Mouse (Mus musculus) heart, embryonic 11.5 days (tissue): ENCODE data around the gene Marveld1. TPM values are rescaled to one million over a fixed set of nuclear protein-coding genes. Genes with fewer than 3 reads are reported as not detected.

Source experiments
- ATAC-seq: fragments of 200-750 bp; cut with Nextera tagmentation; replicated peaks from 2 replicates; pipeline ENCODE4 v1.8.0; 2017; ENCODE audit warnings: moderate library complexity; ENCODE audit not compliant: insufficient number of reproducible peaks, low FRiP score, low TSS enrichment
- H3K27ac ChIP-seq: fragments of 300-500 bp; sonication (generic); 2 replicates; pipeline ENCODE4 v1.5.1; 2014; ENCODE audit warnings: mild to moderate bottlenecking, low read depth, low read length
- H3K27me3 ChIP-seq: fragments of 300-500 bp; sonication (generic); 2 replicates; pipeline ENCODE4 v1.6.1; 2014; ENCODE audit warnings: mild to moderate bottlenecking, low read length, mixed read lengths; ENCODE audit not compliant: control insufficient read depth, insufficient read depth
- H3K36me3 ChIP-seq: fragments of 300-500 bp; sonication (generic); 2 replicates; pipeline ENCODE4 v1.6.1; 2014; ENCODE audit warnings: mild to moderate bottlenecking, low read length, moderate library complexity, mixed read lengths; ENCODE audit not compliant: control insufficient read depth, insufficient read depth
- H3K4me1 ChIP-seq: fragments of 300-500 bp; sonication (generic); 2 replicates; pipeline ENCODE4 v1.6.1; 2014; ENCODE audit warnings: low read length; ENCODE audit not compliant: control insufficient read depth, insufficient read depth
- H3K4me2 ChIP-seq: fragments of 300-500 bp; sonication (generic); 2 replicates; pipeline ENCODE4 v1.6.1; 2014; ENCODE audit warnings: mild to moderate bottlenecking, moderate library complexity
- H3K4me3 ChIP-seq: fragments of 300-500 bp; sonication (generic); 2 replicates; pipeline ENCODE4 v1.5.1; 2014; ENCODE audit warnings: low read depth, low read length
- H3K9ac ChIP-seq: fragments of 300-500 bp; sonication (generic); 2 replicates; pipeline ENCODE4 v1.6.1; 2014; ENCODE audit warnings: mild to moderate bottlenecking, low read depth, low read length, moderate library complexity
- H3K9me3 ChIP-seq: fragments of 300-500 bp; sonication (generic); replicated peaks from 2 replicates; pipeline ENCODE4 v1.6.1; 2016; ENCODE audit warnings: low read length; ENCODE audit not compliant: control insufficient read depth
- WGBS: fragments of 180-500 bp; shearing (Covaris S2); extraction: QIAGEN DNeasy Blood & Tissue Kit; methylation state at CpG from one replicate; pipeline ENCODE4 v1.1.7; 2014; ENCODE audit not compliant: insufficient replicate concordance; 5-methylcytosine and 5-hydroxymethylcytosine counted together
- polyA plus RNA-seq: library from polyadenylated mRNA; unstranded; fragments of >200 nt; fragmentation: Nextera tagmentation; extraction: Ambion mirVana; gene quantifications from 2 replicates; pipeline ENCODE4 v1.2.1, GENCODE M21; 2014

Gene Marveld1
- polyA plus RNA-seq, 1 experiment from 2014 or later, result 14.4 TPM

- peaks cover 14% of the 10 kb centered on the region; the same call in 1 of the 2 replicates for H3K4me1 ChIP-seq
- H3K9ac ChIP-seq, result peak overlapping the region; percentile 95
- peak overlapping the region; percentile 47; the same call in 1 of the 2 replicates for H3K27ac ChIP-seq
- H3K27me3 ChIP-seq, result peaks cover 26% of the 10 kb centered on the region
- H3K4me3 ChIP-seq, result peak overlapping the region; percentile 91
- WGBS, result 2% methylated on average over 48 of the region's 56 CpGs
- no peaks in the 10 kb centered on the region for H3K36me3 ChIP-seq
- ATAC-seq, result peak; percentile 88
- H3K9me3 ChIP-seq, result no peaks in the 10 kb centered on the region
- H3K4me2 ChIP-seq, result peak overlapping the region; percentile 84
These were observed 23.1 kb downstream of the Marveld1 start for GRCm38 (mm10) chr19:42170025-42170969.

GRCm38 (mm10) chr19:42176841-42177240 lies 29.6 kb downstream of the Marveld1 start:
- no peak overlapping the region for H3K27ac ChIP-seq
- no peak for ATAC-seq
- peaks cover 10% of the 10 kb centered on the region for H3K36me3 ChIP-seq
- H3K9ac ChIP-seq, result no peak overlapping the region
- H3K4me1 ChIP-seq, result no peaks in the 10 kb centered on the region
- no peaks in the 10 kb centered on the region for H3K27me3 ChIP-seq
- no peaks in the 10 kb centered on the region for H3K9me3 ChIP-seq
- WGBS, result 65% methylated on average over 7 of the region's 7 CpGs
- H3K4me2 ChIP-seq, result no peak overlapping the region
- H3K4me3 ChIP-seq, result no peak overlapping the region

GRCm38 (mm10) chr19:42177461-42177860 lies 30.3 kb downstream of the Marveld1 start:
- Histone ChIP-seq H3K27me3 (no peaks in the 10 kb centered on the region), H3K4me2 (no peak overlapping the region), H3K4me3 (no peak overlapping the region), H3K27ac (no peak overlapping the region), H3K4me1 (no peaks in the 10 kb centered on the region), H3K9ac (no peak overlapping the region), H3K9me3 (no peaks in the 10 kb centered on the region), H3K36me3 (peaks cover 10% of the 10 kb centered on the region)
- ATAC-seq, result no peak
- WGBS, result 73% methylated on average over 2 of the region's 2 CpGs

GRCm38 (mm10) chr19:42179356-42179755 lies 32.2 kb downstream of the Marveld1 start:
- 85% methylated on average over 14 of the region's 14 CpGs for WGBS
- Histone ChIP-seq H3K27ac (no peak overlapping the region), H3K4me3 (no peak overlapping the region), H3K4me1 (no peaks in the 10 kb centered on the region), H3K27me3 (no peaks in the 10 kb centered on the region), H3K9ac (0 out of 2 replicates have a peak overlapping the region, but pooled peaks have one; percentile 16), H3K4me2 (no peak overlapping the region), H3K9me3 (no peaks in the 10 kb centered on the region), H3K36me3 (peaks cover 14% of the 10 kb centered on the region)
- no peak for ATAC-seq

- Histone ChIP-seq H3K4me2 (no peak overlapping the region), H3K36me3 (peaks cover 17% of the 10 kb centered on the region), H3K4me3 (no peak overlapping the region), H3K27me3 (no peaks in the 10 kb centered on the region), H3K9ac (no peak overlapping the region), H3K4me1 (no peaks in the 10 kb centered on the region), H3K27ac (no peak overlapping the region), H3K9me3 (no peaks in the 10 kb centered on the region)
- WGBS, result 58% methylated on average over 6 of the region's 6 CpGs
- ATAC-seq, result no peak
These were observed 35.5 kb downstream of the Marveld1 start for GRCm38 (mm10) chr19:42182673-42183072.

GRCm38 (mm10) chr19:42189735-42190134 lies 42.5 kb downstream of the Marveld1 start:
- 70% methylated on average over 4 of the region's 4 CpGs for WGBS
- H3K4me1 ChIP-seq, result 0 out of 2 replicates have a peak, but pooled peaks cover 2% of the 10 kb centered on the region
- H3K27ac ChIP-seq, result no peak overlapping the region
- no peaks in the 10 kb centered on the region for H3K9me3 ChIP-seq
- H3K36me3 ChIP-seq, result peaks cover 8% of the 10 kb centered on the region; the same call in 1 of the 2 replicates
- H3K9ac ChIP-seq, result no peak overlapping the region
- ATAC-seq, result no peak
- H3K4me2 ChIP-seq, result no peak overlapping the region
- H3K27me3 ChIP-seq, result no peaks in the 10 kb centered on the region
- H3K4me3 ChIP-seq, result no peak overlapping the region

GRCm38 (mm10) chr19:42190494-42190893 lies 43.3 kb downstream of the Marveld1 start:
- Histone ChIP-seq H3K36me3 (peaks cover 7% of the 10 kb centered on the region; the same call in 1 of the 2 replicates), H3K4me1 (0 out of 2 replicates have a peak, but pooled peaks cover 2% of the 10 kb centered on the region), H3K9ac (no peak overlapping the region), H3K4me3 (no peak overlapping the region), H3K4me2 (no peak overlapping the region), H3K27me3 (no peaks in the 10 kb centered on the region), H3K27ac (no peak overlapping the region), H3K9me3 (no peaks in the 10 kb centered on the region)
- ATAC-seq, result 0 out of 2 replicates have a peak, but pooled peaks have one; percentile 25
- 15% methylated on average over 5 of the region's 5 CpGs for WGBS

- WGBS, result 60% methylated on average over 2 of the region's 2 CpGs
- Histone ChIP-seq H3K4me1 (0 out of 2 replicates have a peak, but pooled peaks cover 2% of the 10 kb centered on the region), H3K9me3 (no peaks in the 10 kb centered on the region), H3K27me3 (peaks cover 1% of the 10 kb centered on the region), H3K36me3 (peaks cover 4% of the 10 kb centered on the region; the same call in 1 of the 2 replicates), H3K27ac (no peak overlapping the region), H3K4me2 (no peak overlapping the region), H3K9ac (no peak overlapping the region), H3K4me3 (no peak overlapping the region)
- ATAC-seq, result no peak
These were observed 46.1 kb downstream of the Marveld1 start for GRCm38 (mm10) chr19:42193311-42193710.
